Mouse (Mus musculus) left cerebral cortex, postnatal 10 days (tissue): ENCODE results near the gene Ahsg. TPM values are rescaled to one million over a fixed set of nuclear protein-coding genes. Genes with fewer than 3 reads are reported as not detected.
"Not testable (repeated sequence)": the region's sequence is repeated elsewhere in the genome, so short reads cannot be mapped to it uniquely, and the experiment has no call there.

Experiments used
- DNase-seq, 2 experiments: peaks; one replicate each; pipeline ENCODE4 v3.0.0; 2021 to 2022; ENCODE audit warnings: low spot score in 2 of 2, mixed read lengths in 1 of 2; ENCODE audit errors: extremely low spot score in 1 of 2
- intact Hi-C: fragments of 180-260 bp; cut with DNase I; formaldehyde crosslinking; loops from one replicate; pipeline ENCODE4 v1.15.1; 2025
- total RNA-seq, 2 experiments: library from RNA; stranded (reverse); gene quantifications; 2 replicates each; pipeline ENCODE4 v1.2.3; 2021

Ahsg gene
- total RNA-seq, 2 experiments from 2014 or later = not detected

- no peak for DNase-seq
- intact Hi-C loops = no loop called here
Measured at GRCm38 (mm10) chr16:22922433-22922832, 31.4 kb downstream of the Ahsg start.

- peak in 1 of 2 experiments; percentile 23 for DNase-seq
- intact Hi-C loops = no loop called here
Measured at GRCm38 (mm10) chr16:22929575-22929974, 38.5 kb downstream of the Ahsg start.

GRCm38 (mm10) chr16:22931431-22932200 lies 40.5 kb downstream of the Ahsg start:
- DNase-seq = no peak
- intact Hi-C loops = no loop called here

- intact Hi-C loops = no loop called here
Measured at GRCm38 (mm10) chr16:22937631-22938030, 46.6 kb downstream of the Ahsg start.

GRCm38 (mm10) chr16:22938541-22938940 lies 47.5 kb downstream of the Ahsg start:
- intact Hi-C loops = no loop called here
- no peak for DNase-seq

More at GRCm38 (mm10) chr16:22937631-22938030, 46.6 kb downstream of the Ahsg start:
- no peak for DNase-seq

GRCm38 (mm10) chr16:22939120-22939695 lies 48.1 kb downstream of the Ahsg start:
- intact Hi-C loops = no loop called here

GRCm38 (mm10) chr16:22941825-22942476 lies 50.9 kb downstream of the Ahsg start:
- intact Hi-C loops = not testable (repeated sequence)

More at GRCm38 (mm10) chr16:22939120-22939695, 48.1 kb downstream of the Ahsg start:
- no peak for DNase-seq

GRCm38 (mm10) chr16:22947371-22947770 lies 56.3 kb downstream of the Ahsg start:
- intact Hi-C loops = no loop called here
- DNase-seq = no peak

More at GRCm38 (mm10) chr16:22941825-22942476, 50.9 kb downstream of the Ahsg start:
- DNase-seq = not testable (repeated sequence)

Other genes with a start within 250 kb of the Ahsg start
- gene Dgkg, start 234.1 kb upstream of the Ahsg start, total RNA-seq = 10 to 100 TPM; 32.2 to 37.8 TPM
- not detected for gene Crygs, start 79.7 kb upstream of the Ahsg start, total RNA-seq
- 10 to 100 TPM; 10.5 to 14.2 TPM for gene Tbccd1, start 33.6 kb upstream of the Ahsg start, total RNA-seq
- 10 to 100 TPM; 62.4 to 62.8 TPM for gene Dnajb11, start 33.4 kb upstream of the Ahsg start, total RNA-seq
- under 1 TPM in 1 of 2 experiments, not detected in 1; 0.58 TPM for gene Fetub, start 27.1 kb downstream of the Ahsg start, total RNA-seq
- not detected for gene Hrg, start 59.8 kb downstream of the Ahsg start, total RNA-seq
- gene Kng2, start 138.2 kb downstream of the Ahsg start, total RNA-seq = not detected
- not detected for gene Kng1, start 166.6 kb downstream of the Ahsg start, total RNA-seq
- 100 to 1,000 TPM; 767 to 770 TPM for gene Eif4a2, start 216.2 kb downstream of the Ahsg start, total RNA-seq
- gene Rfc4, start 236.5 kb downstream of the Ahsg start, total RNA-seq = 1 to 10 TPM; 5.9 to 8.4 TPM